Mouse (Mus musculus): Measurements from ENCODE around the gene Nrbp1.

GRCm38 (mm10) chr5:31298486-31298885 lies 57.8 kb downstream of the Nrbp1 start:
- TF ChIP-seq POLR2A (IDR thresholded peaks at IDR 0.05; ENCODE audit: low read depth, low read length) (no peak), SIN3A (IDR thresholded peaks at IDR 0.05; ENCODE audit: low read length) (no peak), PAX5 (IDR thresholded peaks at IDR 0.05; ENCODE audit: low read length) (no peak), BHLHE40 (IDR thresholded peaks at IDR 0.05; ENCODE audit: low read depth, low read length) (no peak), KAT2A (IDR thresholded peaks at IDR 0.05; ENCODE audit: insufficient replicate concordance, low read length) (no peak), MAFK (IDR thresholded peaks at IDR 0.05; ENCODE audit: insufficient replicate concordance, low read length) (no peak), NELFE (IDR thresholded peaks at IDR 0.05; ENCODE audit: low read depth, low read length) (no peak), CTCF (conservative IDR thresholded peaks at IDR 0.05 in 1 of 2, IDR thresholded peaks at IDR 0.05 in 1 of 2; ENCODE audit: low read depth in 2 of 2, low read length in 2 of 2) (no peak), EP300 (IDR thresholded peaks at IDR 0.05; ENCODE audit: low read length) (no peak), HCFC1 (IDR thresholded peaks at IDR 0.05; ENCODE audit: low read depth, low read length) (no peak), ZNF384 (IDR thresholded peaks at IDR 0.05; ENCODE audit: low read depth, low read length) (no peak), TCF12 (IDR thresholded peaks at IDR 0.05; ENCODE audit: low read depth, low read length) (no peak), CHD1 (IDR thresholded peaks at IDR 0.05; ENCODE audit: low read depth, low read length) (no peak)
